Mouse (Mus musculus): ENCODE measurements around the gene Slc7a4. TPM values are rescaled to one million over a fixed set of nuclear protein-coding genes. Genes with fewer than 3 reads are reported as not detected.

Gene Slc7a4
- polyA plus RNA-seq, 1 experiment: not detected

GRCm38 (mm10) chr16:17575870-17576824 is 6.9 kb downstream of the Slc7a4 start:
- TF ChIP-seq GATA1 (IDR thresholded peaks at IDR 0.05; ENCODE audit: low read length): no peak

GRCm38 (mm10) chr16:17566186-17566585 is 16.8 kb downstream of the Slc7a4 start:
- TF ChIP-seq GATA1 (IDR thresholded peaks at IDR 0.05; ENCODE audit: low read length): no peak

- no peak for TF ChIP-seq GATA1 (IDR thresholded peaks at IDR 0.05; ENCODE audit: low read length)
Observed at GRCm38 (mm10) chr16:17564771-17565170, 18.2 kb downstream of the Slc7a4 start.

- no peak for TF ChIP-seq GATA1 (IDR thresholded peaks at IDR 0.05; ENCODE audit: low read length)
Observed at GRCm38 (mm10) chr16:17564221-17564620, 18.8 kb downstream of the Slc7a4 start.

- no peak for TF ChIP-seq GATA1 (IDR thresholded peaks at IDR 0.05; ENCODE audit: low read length)
Observed at GRCm38 (mm10) chr16:17563580-17563979, 19.4 kb downstream of the Slc7a4 start.

GRCm38 (mm10) chr16:17561751-17562208 is 21.2 kb downstream of the Slc7a4 start, which contains the start of gene P2rx6:
Gene P2rx6, plus strand, starts transcription at chr16:17561885.
- TF ChIP-seq GATA1 (IDR thresholded peaks at IDR 0.05; ENCODE audit: low read length): no peak

- no peak for TF ChIP-seq GATA1 (IDR thresholded peaks at IDR 0.05; ENCODE audit: low read length)
Observed at GRCm38 (mm10) chr16:17561128-17561750, 21.8 kb downstream of the Slc7a4 start, which contains the start of gene Lrrc74b. Gene Lrrc74b, minus strand, starts transcription at chr16:17561247.

GRCm38 (mm10) chr16:17559396-17560027 is 23.5 kb downstream of the Slc7a4 start:
- no peak for TF ChIP-seq GATA1 (IDR thresholded peaks at IDR 0.05; ENCODE audit: low read length)

- TF ChIP-seq GATA1 (IDR thresholded peaks at IDR 0.05; ENCODE audit: low read length): no peak
Observed at GRCm38 (mm10) chr16:17558811-17559210, 24.2 kb downstream of the Slc7a4 start.

- TF ChIP-seq GATA1 (IDR thresholded peaks at IDR 0.05; ENCODE audit: low read length): no peak
Observed at GRCm38 (mm10) chr16:17557947-17558480, 25.0 kb downstream of the Slc7a4 start.

- no peak for TF ChIP-seq GATA1 (IDR thresholded peaks at IDR 0.05; ENCODE audit: low read length)
Observed at GRCm38 (mm10) chr16:17556907-17557306, 26.1 kb downstream of the Slc7a4 start.

GRCm38 (mm10) chr16:17556180-17556579 is 26.8 kb downstream of the Slc7a4 start:
- no peak for TF ChIP-seq GATA1 (IDR thresholded peaks at IDR 0.05; ENCODE audit: low read length)

- no peak for TF ChIP-seq GATA1 (IDR thresholded peaks at IDR 0.05; ENCODE audit: low read length)
Observed at GRCm38 (mm10) chr16:17553910-17554685, 28.9 kb downstream of the Slc7a4 start.

GRCm38 (mm10) chr16:17552837-17553236 is 30.2 kb downstream of the Slc7a4 start:
- no peak for TF ChIP-seq GATA1 (IDR thresholded peaks at IDR 0.05; ENCODE audit: low read length)

- TF ChIP-seq GATA1 (IDR thresholded peaks at IDR 0.05; ENCODE audit: low read length): no peak
Observed at GRCm38 (mm10) chr16:17542632-17543031, 40.4 kb downstream of the Slc7a4 start.

Measured in G1E-ER4 (cell line).